Mouse (Mus musculus) neural tube, embryonic 10.5 days (tissue): ENCODE results near the gene Gm21083.
"Not testable (repeated sequence)": the region's sequence is repeated elsewhere in the genome, so short reads cannot be mapped to it uniquely, and the experiment has no call there.

Experiments used
- DNase-seq: peaks from one replicate; pipeline ENCODE4 v3.0.0-alpha.2; 2017; ENCODE audit warnings: low spot score; ENCODE audit errors: extremely low spot score

The Gm21083 gene

GRCm38 (mm10) chr5:15628136-15628535 lies 51.0 kb downstream of the Gm21083 start:
- not testable (repeated sequence) for DNase-seq

DNA sequence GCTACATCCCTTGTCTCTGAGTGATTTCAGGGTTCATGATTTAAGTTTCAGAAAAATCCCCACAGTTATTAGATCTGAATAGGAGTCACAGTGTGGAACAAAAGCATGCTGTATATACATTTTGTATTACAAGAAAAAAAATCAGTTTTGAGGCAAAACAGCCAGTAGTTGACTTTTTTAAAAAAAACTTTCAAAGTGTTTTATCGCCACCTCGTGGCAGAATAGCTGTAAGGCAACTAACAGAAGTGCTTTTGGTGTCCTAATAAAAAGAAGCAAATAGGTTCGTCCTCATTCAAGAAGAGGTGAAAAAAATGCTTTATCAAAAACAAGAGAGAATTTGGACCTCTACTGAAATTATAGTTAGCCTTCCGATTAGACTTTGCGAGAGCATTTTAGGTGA lies 52.9 kb downstream of the Gm21083 start:
- DNase-seq = not testable (repeated sequence)
